Mouse (Mus musculus): Measurements from ENCODE around the gene Crybb1.

Gene Crybb1

DNA sequence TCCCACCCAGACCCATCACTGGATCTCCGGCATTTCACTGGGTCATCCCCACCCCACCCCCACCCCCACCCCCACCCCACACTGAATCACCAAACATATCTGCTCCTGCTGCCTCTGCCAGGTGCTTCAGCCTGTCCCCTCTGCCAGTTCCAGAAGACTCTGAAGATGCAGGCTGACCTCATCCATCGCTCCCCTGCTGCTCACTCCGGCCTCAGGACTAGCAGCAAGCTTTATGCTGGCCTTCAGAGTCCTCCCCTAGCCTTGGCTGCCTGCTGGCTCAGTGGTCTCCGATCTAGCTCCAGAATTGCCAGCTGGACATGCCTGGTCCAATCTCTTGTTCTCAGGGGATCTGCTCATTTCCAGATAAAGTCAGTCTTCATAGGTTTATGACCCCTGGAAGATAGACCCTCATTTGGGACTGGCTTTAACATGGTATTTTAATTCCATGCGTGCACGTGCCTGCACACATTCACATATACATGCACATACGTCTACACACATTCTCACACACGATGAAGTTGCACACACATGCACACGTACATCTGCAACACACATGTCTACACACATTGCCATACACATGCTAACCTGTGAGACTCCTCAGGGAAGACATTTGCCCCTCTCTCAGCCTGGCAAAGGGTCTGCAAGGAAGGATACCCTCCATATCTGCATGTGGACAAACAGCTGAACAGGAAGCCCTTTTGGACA, 17.6 kb upstream of the Crybb1 start:
- DNase-seq = no peak

DNA sequence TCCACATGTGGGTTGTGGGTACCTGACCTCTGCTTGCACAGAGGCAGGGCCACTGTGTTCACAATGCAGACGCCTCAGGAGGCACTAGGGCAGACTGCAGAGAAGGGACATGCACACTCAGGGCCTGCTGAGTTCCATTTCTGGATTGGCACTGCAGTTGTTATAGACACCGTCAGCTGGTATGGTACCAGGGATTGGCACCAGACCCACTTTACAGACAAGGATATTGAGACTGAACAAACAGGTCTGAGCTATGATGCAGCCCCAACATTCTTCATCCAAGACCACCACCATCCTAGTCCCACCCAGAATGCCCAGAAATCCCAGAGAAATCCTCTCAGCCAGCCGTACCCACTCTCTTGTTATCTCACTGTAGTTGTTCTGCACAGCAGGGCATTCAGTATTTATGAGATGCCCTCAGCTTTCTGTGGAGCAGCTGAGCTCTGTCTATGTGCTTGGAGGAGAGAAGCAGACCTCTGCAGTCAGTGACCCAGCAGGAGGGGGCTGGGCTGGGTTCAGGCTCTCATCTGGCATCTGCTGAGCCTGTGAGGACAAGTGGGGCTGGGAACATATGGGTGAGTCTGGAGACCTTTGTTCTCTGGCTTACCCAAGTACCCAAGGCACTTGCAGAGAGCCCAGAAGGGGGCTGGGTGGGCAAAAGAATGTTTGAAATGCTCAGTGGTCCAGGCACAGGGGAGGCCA, 16.7 kb upstream of the Crybb1 start:
- DNase-seq = no peak

DNA sequence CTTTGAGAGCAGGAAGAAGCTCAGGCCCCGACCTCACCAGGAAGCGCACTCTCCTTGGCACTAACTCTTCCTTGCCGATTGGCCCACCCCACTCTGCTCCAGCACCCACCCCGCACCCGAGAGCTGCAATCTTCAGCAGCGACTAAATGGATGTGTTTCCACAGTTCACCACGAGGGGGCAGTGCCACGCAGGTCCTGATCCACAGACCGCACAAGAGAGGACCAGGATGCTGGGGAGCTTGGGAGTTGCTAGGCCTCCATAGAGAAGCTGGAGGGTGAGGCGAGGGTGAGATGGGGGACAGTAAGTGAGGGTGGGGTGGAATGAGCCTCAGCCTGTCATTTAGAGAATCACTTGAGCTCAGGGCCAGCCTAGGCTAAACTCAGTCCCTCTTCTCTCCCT, 14.9 kb upstream of the Crybb1 start:
- DNase-seq = peak; percentile 93

DNA sequence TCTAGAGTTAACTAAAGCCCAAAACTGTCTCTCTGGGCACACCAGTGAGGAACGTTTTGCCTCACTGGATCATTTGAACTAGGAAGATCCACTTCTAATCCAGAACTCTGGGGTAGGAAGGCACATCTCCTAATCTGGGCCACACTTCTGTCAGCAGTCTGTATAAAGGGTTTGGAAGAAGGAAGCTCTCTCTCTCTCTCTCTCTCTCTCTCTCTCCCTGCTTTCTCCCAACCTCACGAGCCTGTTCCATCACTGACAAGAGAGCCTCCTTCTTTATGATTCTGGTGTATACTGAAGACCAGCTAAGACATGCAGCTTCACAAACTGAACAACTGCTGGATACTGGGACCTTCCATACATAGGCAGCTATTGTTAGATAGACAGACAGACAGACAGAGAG, 13.8 kb upstream of the Crybb1 start:
- DNase-seq = no peak

DNA sequence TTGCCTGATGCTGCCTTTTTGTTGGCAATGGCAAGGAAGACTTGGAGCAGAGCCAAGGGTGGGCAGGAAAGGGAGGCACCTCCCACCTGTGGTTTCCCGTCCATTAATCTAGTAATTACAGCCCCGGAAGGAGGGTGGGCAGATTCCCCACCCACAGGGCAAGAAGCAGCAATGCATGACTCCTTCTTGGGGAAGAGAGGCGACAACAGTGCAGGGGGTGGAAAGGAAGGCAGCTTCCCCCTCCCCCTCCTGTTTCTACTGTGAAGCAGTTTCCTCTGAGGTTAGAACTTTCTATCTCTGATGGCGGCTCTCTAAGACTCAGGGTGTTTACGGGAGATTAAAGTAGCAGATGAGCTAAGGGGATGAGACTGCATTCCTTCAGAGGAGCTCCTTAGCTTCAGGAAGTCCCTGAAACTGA, 13.2 kb upstream of the Crybb1 start:
- DNase-seq = peak; percentile 49 to 56

DNA sequence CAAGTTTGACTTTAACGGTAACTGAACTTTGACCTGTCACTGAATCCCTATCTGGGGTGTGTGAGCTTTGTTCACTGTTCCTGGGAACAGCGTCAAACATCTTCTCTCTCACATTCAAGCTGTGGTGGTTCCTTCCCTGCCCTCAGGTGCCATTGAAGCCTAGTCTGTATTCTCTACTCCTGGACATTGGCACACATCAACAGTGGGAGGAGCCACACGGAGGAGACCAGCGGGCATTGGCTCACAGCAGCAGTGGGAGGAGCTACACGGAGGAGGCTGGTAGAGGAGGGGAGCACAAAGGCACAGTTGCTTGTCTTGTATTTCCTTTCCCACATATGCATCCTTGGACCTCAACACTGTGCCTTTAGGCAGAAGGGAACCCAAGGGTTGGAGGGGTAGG, 12.6 kb upstream of the Crybb1 start:
- DNase-seq = no peak

DNA sequence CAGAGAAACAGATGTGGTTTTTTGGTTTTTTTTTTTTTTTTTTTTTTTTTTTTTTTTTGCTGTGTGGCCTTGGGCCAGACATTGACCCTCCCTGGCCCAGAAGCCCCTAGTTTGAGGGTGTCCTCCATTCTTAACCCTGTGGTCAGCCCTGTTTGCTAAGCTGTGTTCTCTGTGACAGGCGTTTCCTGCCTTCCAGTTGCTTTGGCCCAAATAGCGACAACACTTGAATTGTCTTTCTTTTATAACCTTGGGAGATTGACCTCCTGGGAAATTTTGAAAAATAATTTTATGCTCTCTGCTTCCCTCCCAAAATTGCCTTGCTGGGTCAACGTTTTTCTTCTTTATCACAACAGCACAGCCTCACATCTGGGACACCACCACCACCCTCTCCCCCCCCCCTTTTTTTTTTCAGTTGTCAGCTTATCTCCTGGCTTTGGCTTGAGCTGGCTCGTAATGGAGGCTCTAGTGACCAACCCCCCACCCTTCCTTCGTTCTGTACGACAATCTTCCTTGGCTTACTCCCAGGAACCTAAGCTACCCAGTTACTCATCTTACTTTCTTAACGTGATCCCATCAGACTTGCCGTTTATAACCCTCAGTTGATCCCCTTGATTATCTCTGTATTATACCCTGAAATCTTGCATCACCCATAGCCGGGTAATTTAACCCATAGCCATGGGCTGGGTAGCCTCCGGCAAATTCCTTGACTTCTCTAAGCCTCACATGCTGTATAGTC, 11.9 kb upstream of the Crybb1 start:
- DNase-seq = no peak

DNA sequence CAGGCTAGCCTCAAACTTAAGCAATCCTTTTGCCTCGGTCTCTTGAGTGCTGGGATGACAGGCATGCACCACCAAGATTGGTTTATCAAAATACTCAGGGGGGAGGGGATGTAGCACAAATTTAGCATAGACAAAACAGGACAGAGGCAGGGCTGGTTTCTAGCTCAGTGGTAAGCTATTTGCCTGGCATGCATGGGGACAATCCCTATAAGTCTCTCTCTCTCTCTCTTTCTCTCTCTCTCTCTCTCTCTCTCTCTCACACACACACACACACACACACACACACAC, 11.4 kb upstream of the Crybb1 start:
- no peak for DNase-seq

DNA sequence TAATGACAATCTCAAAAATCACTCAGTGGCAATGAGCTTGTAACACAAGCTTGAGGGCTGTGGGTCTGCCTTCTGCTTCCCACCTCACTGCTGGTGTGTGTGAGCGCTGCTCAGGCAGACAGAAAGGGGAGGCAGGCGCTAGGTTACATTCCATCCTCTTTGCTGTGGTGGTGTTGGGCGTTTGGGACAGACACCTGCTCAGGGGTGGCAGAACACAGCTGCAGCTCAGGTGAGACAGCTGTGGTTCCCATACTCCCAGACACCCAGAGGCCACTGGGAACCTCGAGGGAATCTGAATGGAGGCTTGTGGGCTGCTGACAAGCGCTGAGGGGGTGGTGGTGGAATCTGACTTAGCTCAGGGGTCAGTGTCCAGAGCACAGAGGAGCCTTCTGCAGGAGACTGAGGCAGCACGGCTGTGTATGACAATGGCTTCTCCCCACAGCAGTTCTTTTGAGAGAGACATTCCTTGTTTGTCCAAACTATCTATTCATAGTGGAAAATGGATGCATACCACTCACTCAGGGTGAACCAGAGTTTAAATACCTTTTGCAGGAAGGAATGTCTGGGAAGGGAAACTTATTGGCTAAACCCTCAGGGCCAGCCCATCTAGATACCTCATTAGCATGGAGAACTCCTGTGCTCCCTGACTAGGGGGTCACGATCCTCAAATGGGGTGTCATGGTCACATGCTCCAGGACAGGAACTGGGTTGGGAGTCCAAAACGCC, 10.6 kb upstream of the Crybb1 start:
- no peak for DNase-seq

DNA sequence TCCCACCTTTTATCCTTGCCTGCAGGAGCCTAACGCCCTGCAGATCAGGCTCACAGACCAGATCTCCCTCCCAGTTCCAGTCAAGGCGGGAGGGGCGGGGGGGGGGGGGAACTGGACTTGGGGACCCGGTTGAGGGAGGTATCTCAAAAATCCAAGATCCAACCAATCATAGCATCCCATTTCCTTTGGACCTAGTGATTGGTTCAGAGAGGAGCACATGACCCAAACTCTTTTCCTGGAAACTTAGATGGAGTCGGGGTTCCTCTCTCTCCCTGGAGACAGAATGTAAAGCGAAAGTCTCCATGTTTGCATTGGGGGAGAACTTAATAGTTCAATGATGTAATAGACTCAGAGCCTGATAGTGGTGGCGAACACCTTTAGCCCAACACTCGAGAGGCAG, 8.2 kb upstream of the Crybb1 start:
- DNase-seq = no peak

DNA sequence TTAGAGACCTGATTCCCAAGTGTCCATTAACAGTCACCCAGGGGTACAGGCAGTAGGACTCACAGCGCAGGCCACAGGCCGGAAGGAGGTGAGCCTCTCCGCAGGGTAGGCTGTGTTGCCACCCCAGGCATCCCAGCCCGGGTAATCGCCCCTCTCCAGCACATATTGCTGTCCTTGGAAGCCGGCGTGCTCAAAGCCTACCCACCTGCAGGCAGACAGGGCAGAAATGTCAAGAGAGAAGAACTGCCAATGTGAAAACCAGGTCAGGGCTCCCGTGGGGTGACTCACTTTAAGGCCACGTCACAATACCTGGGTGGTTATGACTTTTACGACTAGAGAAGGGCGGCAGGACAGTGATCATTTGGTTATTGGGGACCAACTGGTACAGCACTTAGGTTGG, 6.5 kb upstream of the Crybb1 start:
- no peak for DNase-seq

DNA sequence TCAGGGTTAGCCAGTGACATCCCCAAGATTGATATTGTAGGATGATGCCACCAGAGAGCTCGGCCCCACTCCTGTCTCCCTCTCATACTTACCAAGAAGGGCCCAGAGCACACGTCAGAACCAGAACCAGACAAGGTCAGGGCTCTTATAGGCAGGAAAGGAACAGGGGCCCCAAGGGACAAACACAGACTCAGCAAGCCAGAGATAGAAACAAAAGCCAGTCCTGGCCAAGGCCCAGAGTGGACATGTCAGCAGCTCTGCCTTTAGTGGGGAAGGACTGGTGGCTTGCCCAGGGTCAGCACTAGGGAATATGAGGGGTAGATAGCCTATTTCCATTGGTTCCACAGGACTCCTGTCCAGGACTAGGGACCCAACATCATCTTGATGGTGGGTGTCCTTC, 3.2 kb upstream of the Crybb1 start, which contains the start of gene Cryba4:
Gene Cryba4 (minus strand): TSS at position 119 of the 400 bp plus-strand sequence.
- DNase-seq = no peak

DNA sequence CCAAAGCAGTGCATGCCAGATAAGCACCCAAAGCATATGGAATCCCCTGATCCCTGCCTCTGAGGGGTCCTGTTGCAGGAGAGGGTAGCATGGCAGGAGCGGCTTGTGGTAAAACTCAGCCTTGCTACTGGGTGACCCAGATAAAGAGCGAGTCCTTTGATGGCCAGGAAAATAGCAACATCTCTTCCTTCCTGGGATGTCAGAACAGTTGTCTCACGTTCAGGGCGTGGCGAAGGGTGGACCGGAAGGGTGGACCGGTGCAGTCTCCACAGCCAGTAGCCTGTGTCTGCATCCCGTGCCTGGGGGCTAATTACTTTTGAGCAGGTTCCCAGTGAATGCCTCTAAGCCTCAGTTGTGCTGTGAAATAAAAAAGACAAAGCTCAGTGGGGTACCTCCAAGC, 2.4 kb upstream of the Crybb1 start:
- no peak for DNase-seq

DNA sequence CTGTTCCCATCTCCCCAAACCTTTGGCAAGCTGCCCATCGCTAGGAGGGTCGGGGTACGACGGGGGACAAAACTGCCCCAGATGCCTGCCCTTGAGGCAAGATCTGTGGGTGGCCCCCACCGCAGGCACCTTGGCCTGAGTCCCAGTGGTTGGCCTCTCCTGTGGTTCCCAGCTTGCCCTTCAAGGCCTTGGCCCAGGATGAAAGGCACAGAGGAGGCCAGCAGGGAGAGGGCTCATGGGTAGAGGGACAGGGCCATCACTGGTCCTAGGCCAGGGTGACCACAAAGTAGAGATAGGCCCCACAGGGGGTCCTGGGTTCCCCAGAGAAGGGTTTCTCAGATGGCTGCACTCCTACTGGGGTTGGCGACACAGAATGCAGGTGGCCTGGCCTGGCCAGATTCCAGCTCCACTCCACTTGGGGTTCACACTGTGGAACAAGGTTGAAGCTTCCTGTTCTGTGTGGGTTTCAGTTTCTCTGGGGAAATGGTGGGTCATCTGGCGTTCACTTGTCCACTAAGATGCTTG, 1.3 kb upstream of the Crybb1 start:
- peak; percentile 22 to 27 for DNase-seq

DNA sequence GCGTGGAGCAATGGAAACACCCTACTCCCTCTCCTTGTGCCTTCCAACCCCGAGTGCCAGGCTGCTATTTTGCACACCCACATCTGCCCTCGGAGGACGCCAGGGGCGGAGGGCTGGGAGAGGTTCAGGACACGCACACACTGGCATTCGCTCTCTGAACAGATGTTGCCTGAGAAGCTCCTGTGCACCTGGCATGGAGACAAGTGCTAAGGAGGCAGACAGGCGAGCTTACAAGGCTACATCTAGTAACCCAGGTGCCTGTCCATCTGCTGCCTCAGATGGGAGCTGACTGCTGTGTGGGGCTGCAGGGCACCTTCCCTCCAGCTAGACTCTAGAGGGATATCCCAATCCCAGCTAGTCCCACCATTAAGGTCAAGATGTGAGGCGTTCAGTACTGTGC, 842 bp downstream of the Crybb1 start:
- no peak for DNase-seq

DNA sequence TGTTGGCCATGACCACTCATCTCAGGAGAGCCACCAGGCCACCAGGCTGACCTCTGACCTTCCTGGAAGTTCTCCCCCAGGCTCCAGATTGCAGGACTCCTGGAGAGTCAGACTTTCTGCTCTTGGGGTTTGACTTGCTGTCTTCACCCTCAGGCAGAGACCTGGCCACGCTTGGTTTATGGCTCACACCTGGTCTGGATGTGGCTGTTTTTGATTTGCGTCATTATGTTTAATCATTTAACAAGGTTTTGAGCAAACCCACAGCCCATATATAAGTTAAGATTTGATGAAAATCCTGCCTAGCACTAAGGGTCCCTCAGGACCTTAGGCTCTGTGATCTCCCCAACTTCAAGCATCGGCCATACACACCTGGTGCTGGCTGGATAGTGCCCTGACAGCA, 2.3 kb downstream of the Crybb1 start:
- no peak for DNase-seq

DNA sequence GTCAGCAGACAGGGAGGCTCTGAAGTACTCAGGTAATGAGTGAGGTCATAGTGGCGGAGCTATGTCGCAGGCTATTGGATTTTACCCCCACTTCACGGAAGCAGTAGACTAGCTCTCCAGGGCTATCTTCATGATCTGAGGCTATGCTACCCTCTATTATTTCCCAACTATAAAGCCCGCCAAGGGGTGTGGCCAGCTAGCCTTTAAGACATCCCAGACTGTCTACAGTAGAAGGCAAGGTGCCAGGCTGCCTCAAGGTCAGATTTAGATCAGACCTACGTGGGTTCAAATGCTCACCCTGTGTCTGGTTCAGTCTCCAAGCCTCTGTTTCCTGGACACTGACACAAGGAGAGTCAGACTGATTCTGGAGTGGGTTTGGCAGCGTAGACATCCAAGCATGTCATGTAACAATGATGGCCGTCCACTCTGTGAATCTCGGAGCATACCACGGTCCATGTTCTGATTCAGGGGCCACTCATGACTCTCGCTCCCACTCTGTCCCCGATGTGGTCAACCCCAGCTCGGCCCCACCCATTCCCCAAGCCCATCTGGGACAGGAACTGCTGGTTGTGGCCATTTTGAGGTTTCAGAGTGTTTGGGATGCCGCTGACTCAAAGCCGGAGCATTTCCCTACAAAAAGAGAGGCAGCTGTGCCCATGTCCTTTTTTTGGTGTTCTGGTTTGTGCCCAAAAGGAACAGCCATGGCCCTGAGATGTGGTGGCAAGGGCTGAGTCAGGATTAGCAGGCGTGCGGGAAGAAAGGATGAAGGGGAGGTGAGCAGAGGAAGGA, 4.4 kb downstream of the Crybb1 start:
- DNase-seq = no peak

DNA sequence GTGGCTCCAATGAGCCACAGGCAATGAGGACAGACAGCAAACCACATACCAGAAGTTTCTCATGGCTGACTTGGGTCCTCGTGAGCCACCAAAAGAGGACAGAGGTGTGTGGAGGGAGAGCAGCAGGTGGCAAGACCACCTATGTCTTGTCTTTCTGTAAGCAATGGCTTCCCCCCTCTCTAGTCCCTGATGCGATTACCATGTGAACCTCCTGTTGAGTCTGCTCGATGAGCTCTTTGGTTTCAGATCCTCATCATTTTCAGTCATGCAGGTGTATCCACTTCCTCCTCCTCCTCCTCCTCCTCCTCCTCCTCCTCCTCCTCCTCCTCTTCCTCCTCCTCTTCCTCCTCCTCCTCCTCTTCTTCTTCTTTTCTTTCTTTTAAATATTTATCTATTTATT, 5.2 kb downstream of the Crybb1 start:
- DNase-seq = no peak

DNA sequence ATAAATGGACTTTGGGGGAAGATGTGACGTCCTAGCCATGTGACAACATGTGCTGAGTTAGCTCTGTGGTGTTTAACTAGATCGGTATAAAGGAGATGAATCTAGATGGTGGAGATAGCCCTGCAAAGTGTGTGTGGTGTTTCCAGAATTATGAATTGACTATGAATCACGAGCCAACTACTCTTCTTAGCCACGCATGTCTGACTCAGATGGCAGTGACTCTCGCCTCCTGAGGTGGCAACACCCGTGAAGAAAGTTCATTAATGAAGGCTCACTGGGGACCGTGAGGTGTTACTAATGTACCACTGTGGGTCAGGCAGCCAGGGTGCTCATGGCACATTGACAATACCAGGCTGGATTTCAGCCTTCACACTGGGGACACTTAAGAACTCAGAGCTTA, 8.5 kb downstream of the Crybb1 start:
- DNase-seq = no peak

DNA sequence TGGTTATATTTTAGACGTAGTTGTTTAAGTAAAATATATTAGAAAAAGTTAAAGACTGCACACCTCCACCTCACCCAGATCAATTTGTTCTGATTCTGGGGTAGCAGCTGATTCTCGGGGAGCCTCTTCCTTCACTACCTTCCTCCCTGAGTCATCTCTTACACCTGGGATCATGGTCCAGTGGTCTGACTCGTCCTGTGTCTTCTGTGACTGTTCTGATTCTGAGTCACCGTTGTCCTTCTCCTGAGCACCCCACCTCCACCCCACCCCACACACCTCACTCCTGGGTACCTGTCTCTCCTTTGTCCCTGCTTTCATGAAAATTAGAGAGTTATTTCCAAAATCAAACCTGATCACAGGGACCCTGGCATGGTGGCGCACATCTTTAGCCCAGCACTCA, 9.5 kb downstream of the Crybb1 start:
- peak in 1 of 2 experiments; percentile 42 for DNase-seq

DNA sequence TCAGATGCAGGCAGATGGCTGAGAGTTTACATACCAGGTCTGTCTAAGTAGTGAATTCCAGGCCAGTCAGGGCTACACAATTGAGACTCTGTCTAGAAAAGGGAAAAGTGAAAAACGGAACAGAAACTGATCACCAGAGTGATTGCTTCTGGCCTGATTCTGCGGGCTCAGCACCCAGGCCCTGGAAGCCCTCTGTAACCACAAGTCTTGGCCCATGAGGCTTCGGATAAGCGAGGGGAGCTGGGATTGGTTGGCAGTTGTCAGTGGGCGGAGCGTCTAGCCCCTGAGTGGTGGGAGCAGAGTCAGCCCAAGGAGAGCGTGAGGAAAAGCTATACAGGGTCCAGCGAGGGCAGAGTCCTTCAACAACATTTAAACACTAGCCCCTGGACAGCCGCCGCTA, 9.9 kb downstream of the Crybb1 start:
- DNase-seq = peak; percentile 61 to 63

DNA sequence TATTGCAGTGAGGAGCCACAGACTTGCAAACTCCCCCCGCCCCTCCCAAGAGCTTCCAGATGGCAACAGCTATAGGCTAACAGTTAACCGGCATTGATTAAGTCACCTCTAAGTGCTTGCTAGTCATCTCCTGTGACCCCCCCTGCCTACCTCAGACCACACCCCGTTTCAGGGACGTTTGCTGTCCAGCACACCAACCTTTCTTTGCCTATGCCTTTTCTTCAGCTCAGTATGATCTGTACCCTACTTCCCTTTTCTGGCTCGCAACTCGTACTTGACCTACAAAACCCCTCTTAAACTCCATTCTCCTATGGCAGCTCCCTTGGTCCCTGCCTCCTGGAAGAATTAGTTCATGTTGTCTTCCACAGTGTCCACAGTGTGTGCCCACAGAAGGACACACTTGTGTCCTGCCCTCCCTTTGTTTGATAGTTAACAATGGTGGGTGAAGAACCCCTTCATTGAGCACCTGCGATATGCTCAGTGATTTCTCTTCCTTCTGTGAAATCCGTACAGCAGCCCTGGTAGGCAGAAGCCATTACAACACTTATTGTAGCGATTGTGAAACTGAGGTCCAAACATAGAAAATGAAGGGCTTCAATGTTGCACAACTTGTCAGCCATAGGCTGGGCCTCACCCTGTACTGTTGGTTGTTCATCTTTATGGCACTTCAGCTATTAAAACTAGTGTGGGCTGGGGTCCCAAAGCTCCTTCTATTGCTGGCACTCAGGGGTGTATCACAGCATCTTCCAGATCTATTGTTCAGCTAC, 10.6 kb downstream of the Crybb1 start:
- peak; percentile 64 to 67 for DNase-seq
